Mouse (Mus musculus): ENCODE data around the gene Huwe1. TPM values are rescaled to one million over a fixed set of nuclear protein-coding genes. Genes with fewer than 3 reads are reported as not detected.

Gene Huwe1
- 12.4 and 15.2 TPM in 2 replicates for polyA plus RNA-seq (2015; fragmentation: Nextera tagmentation; extraction: Ambion mirVana)

- DNase-seq (ENCODE audit: low spot score) = peak; percentile 74
- peak; percentile 46 for TF ChIP-seq CTCF (IDR thresholded peaks at IDR 0.05; ENCODE audit: low read depth)
- TF ChIP-seq EP300 (optimal IDR thresholded peaks at IDR 0.05) = no peak
- H3K4me1 ChIP-seq (replicated peaks; ENCODE audit: control insufficient read depth, insufficient read depth) = no peaks in the 10 kb centered on the region
Measured at GRCm38 (mm10) chrX:151800701-151801511, at the start of gene Huwe1. TSS of gene Huwe1 (plus strand) at chrX:151800807.

GRCm38 (mm10) chrX:151780348-151780747 lies 20.3 kb upstream of the Huwe1 start:
- no peaks in the 10 kb centered on the region for H3K27me3 ChIP-seq (ENCODE audit: control insufficient read depth, insufficient read depth, low read length)
- no peak overlapping the region for H3K4me2 ChIP-seq (replicated peaks; ENCODE audit: low read depth)
- no peaks in the 10 kb centered on the region for H3K36me3 ChIP-seq (ENCODE audit: control insufficient read depth, insufficient read depth, low read length)
- H3K4me3 ChIP-seq (ENCODE audit: low read depth, low read length) = no peak overlapping the region
- no peaks in the 10 kb centered on the region for H3K4me1 ChIP-seq (replicated peaks; ENCODE audit: control insufficient read depth, insufficient read depth)
- no peak overlapping the region for H3K27ac ChIP-seq (replicated peaks)
- no peaks in the 10 kb centered on the region for H3K9me3 ChIP-seq (ENCODE audit: control insufficient read depth, low read length)
- WGBS = 74% methylated on average over 1 of the region's 1 CpGs
- no peak for TF ChIP-seq CTCF (IDR thresholded peaks at IDR 0.05; ENCODE audit: low read depth)
- no peak for TF ChIP-seq EP300 (optimal IDR thresholded peaks at IDR 0.05)
- DNase-seq (ENCODE audit: low spot score) (no peak), ATAC-seq (ENCODE audit: low FRiP score, low TSS enrichment) (no peak)
- no peak overlapping the region for H3K9ac ChIP-seq (ENCODE audit: low read length)

More at GRCm38 (mm10) chrX:151800701-151801511, at the start of gene Huwe1:
- peak within 1 kb of the TSS; percentile 73 for H3K9ac ChIP-seq (ENCODE audit: low read length)
- peak within 1 kb of the TSS; percentile 53 for H3K4me2 ChIP-seq (replicated peaks; ENCODE audit: low read depth)
- H3K36me3 ChIP-seq (ENCODE audit: control insufficient read depth, insufficient read depth, low read length) = no peaks in the 10 kb centered on the region
- peak; percentile 24 for ATAC-seq (ENCODE audit: low FRiP score, low TSS enrichment)
- H3K27me3 ChIP-seq (ENCODE audit: control insufficient read depth, insufficient read depth, low read length) = no peaks in the 10 kb centered on the region
- WGBS = 18% methylated on average over 33 of the region's 36 CpGs
- H3K27ac ChIP-seq (replicated peaks) = peak within 1 kb of the TSS; percentile 91
- H3K4me3 ChIP-seq (ENCODE audit: low read depth, low read length) = peak within 1 kb of the TSS; percentile 54
- H3K9me3 ChIP-seq (ENCODE audit: control insufficient read depth, low read length) = no peaks in the 10 kb centered on the region

GRCm38 (mm10) chrX:151782939-151783338 lies 17.7 kb upstream of the Huwe1 start:
- Histone ChIP-seq H3K4me2 (replicated peaks; ENCODE audit: low read depth) (no peak overlapping the region), H3K27me3 (ENCODE audit: control insufficient read depth, insufficient read depth, low read length) (no peaks in the 10 kb centered on the region), H3K9me3 (ENCODE audit: control insufficient read depth, low read length) (no peaks in the 10 kb centered on the region), H3K27ac (replicated peaks) (no peak overlapping the region), H3K4me1 (replicated peaks; ENCODE audit: control insufficient read depth, insufficient read depth) (no peaks in the 10 kb centered on the region), H3K4me3 (ENCODE audit: low read depth, low read length) (no peak overlapping the region), H3K36me3 (ENCODE audit: control insufficient read depth, insufficient read depth, low read length) (no peaks in the 10 kb centered on the region), H3K9ac (ENCODE audit: low read length) (no peak overlapping the region)
- TF ChIP-seq EP300 (optimal IDR thresholded peaks at IDR 0.05) (no peak), CTCF (IDR thresholded peaks at IDR 0.05; ENCODE audit: low read depth) (no peak)
- ATAC-seq (ENCODE audit: low FRiP score, low TSS enrichment) (no peak), DNase-seq (ENCODE audit: low spot score) (no peak)
- WGBS = 85% methylated on average over 4 of the region's 4 CpGs

- no peaks in the 10 kb centered on the region for H3K36me3 ChIP-seq (ENCODE audit: control insufficient read depth, insufficient read depth, low read length)
- no peak for TF ChIP-seq CTCF (IDR thresholded peaks at IDR 0.05; ENCODE audit: low read depth)
- no peak for TF ChIP-seq EP300 (optimal IDR thresholded peaks at IDR 0.05)
- no peak for DNase-seq (ENCODE audit: low spot score)
- no peak overlapping the region for H3K9ac ChIP-seq (ENCODE audit: low read length)
- H3K4me3 ChIP-seq (ENCODE audit: low read depth, low read length) = no peak overlapping the region
- WGBS = 21% methylated on average over 2 of the region's 2 CpGs
- no peak overlapping the region for H3K4me2 ChIP-seq (replicated peaks; ENCODE audit: low read depth)
- ATAC-seq (ENCODE audit: low FRiP score, low TSS enrichment) = no peak
- no peaks in the 10 kb centered on the region for H3K27me3 ChIP-seq (ENCODE audit: control insufficient read depth, insufficient read depth, low read length)
- no peaks in the 10 kb centered on the region for H3K9me3 ChIP-seq (ENCODE audit: control insufficient read depth, low read length)
- H3K27ac ChIP-seq (replicated peaks) = no peak overlapping the region
- H3K4me1 ChIP-seq (replicated peaks; ENCODE audit: control insufficient read depth, insufficient read depth) = no peaks in the 10 kb centered on the region
Measured at GRCm38 (mm10) chrX:151792766-151793165, 7.8 kb upstream of the Huwe1 start.

- 57% methylated on average over 1 of the region's 1 CpGs for WGBS
- Histone ChIP-seq H3K27ac (replicated peaks) (no peak overlapping the region), H3K9ac (ENCODE audit: low read length) (no peak overlapping the region), H3K27me3 (ENCODE audit: control insufficient read depth, insufficient read depth, low read length) (no peaks in the 10 kb centered on the region), H3K4me1 (replicated peaks; ENCODE audit: control insufficient read depth, insufficient read depth) (no peaks in the 10 kb centered on the region), H3K4me3 (ENCODE audit: low read depth, low read length) (no peak overlapping the region), H3K9me3 (ENCODE audit: control insufficient read depth, low read length) (no peaks in the 10 kb centered on the region), H3K36me3 (ENCODE audit: control insufficient read depth, insufficient read depth, low read length) (no peaks in the 10 kb centered on the region), H3K4me2 (replicated peaks; ENCODE audit: low read depth) (no peak overlapping the region)
- TF ChIP-seq CTCF (IDR thresholded peaks at IDR 0.05; ENCODE audit: low read depth) (no peak), EP300 (optimal IDR thresholded peaks at IDR 0.05) (no peak)
- ATAC-seq (ENCODE audit: low FRiP score, low TSS enrichment) = no peak
- DNase-seq (ENCODE audit: low spot score) = no peak
Measured at GRCm38 (mm10) chrX:151797970-151798369, 2.6 kb upstream of the Huwe1 start.

GRCm38 (mm10) chrX:151802328-151802955 lies 1.8 kb downstream of the Huwe1 start:
- Histone ChIP-seq H3K9me3 (ENCODE audit: control insufficient read depth, low read length) (no peaks in the 10 kb centered on the region), H3K9ac (ENCODE audit: low read length) (peak overlapping the region; percentile 50), H3K27me3 (ENCODE audit: control insufficient read depth, insufficient read depth, low read length) (no peaks in the 10 kb centered on the region), H3K36me3 (ENCODE audit: control insufficient read depth, insufficient read depth, low read length) (no peaks in the 10 kb centered on the region), H3K4me3 (ENCODE audit: low read depth, low read length) (peak overlapping the region; percentile 33), H3K27ac (replicated peaks) (peak overlapping the region; percentile 89), H3K4me2 (replicated peaks; ENCODE audit: low read depth) (peak overlapping the region; percentile 53), H3K4me1 (replicated peaks; ENCODE audit: control insufficient read depth, insufficient read depth) (no peaks in the 10 kb centered on the region)
- WGBS = 22% methylated on average over 13 of the region's 13 CpGs
- ATAC-seq (ENCODE audit: low FRiP score, low TSS enrichment) = no peak
- DNase-seq (ENCODE audit: low spot score) = no peak
- TF ChIP-seq CTCF (IDR thresholded peaks at IDR 0.05; ENCODE audit: low read depth) = no peak
- no peak for TF ChIP-seq EP300 (optimal IDR thresholded peaks at IDR 0.05)
